Mouse (Mus musculus) frontal cortex, postnatal 10 days (tissue): Measurements from ENCODE around the gene Ski.

ENCODE experiments used
- DNase-seq, 2 experiments: peaks; one replicate each; pipeline ENCODE4 v3.0.0; 2022; ENCODE audit warnings: low spot score in 2 of 2, mixed read lengths in 1 of 2

Gene Ski

DNA sequence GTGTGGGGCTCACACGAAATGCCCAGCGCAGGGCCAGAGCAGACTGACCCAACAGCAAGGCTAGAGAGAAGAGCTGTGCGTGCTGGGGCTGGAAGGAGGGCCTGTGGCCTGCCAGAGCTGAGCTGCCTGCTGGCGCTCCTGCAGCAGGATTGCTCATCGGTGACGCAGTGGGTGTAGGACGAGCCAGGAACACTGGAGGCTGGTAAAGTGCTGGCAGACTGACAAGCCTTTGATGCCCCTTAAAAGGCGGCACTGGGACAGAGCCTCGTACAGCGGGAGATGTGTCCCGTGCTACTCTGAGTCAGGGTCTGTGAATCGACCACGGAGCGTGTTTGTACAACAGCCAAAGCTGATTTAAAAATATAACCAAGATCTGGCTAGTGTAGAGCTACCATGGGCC is 92.4 kb downstream of the Ski start:
- peak; percentile 78 to 83 for DNase-seq

GRCm38 (mm10) chr4:155129132-155129917 is 93.1 kb downstream of the Ski start:
- no peak for DNase-seq

DNA sequence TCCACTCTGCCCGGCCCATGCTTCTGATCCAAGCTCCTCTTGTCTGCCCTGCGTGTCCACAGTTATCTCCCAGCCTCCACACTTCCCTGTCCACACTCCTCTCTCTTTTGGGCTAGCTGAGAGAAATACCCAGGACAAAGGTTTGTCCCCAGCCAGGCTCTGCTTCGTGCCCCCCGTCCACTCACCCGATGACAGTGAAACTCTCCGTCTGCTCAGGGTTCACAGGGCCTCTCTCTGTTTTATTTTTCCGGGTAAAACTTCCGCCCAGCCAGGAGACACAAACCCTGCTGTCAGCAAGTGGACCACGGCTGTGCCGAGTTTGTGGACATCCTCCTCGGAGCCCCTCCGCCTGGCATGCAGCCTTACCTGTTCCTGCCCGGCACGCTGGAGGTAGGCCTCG is 94.0 kb downstream of the Ski start:
- DNase-seq = no peak

GRCm38 (mm10) chr4:155126602-155127372 is 95.6 kb downstream of the Ski start:
- no peak for DNase-seq

- DNase-seq = no peak
These were observed 96.2 kb downstream of the Ski start for GRCm38 (mm10) chr4:155126194-155126593.

GRCm38 (mm10) chr4:155125310-155125709 is 97.1 kb downstream of the Ski start:
- DNase-seq = no peak

DNA sequence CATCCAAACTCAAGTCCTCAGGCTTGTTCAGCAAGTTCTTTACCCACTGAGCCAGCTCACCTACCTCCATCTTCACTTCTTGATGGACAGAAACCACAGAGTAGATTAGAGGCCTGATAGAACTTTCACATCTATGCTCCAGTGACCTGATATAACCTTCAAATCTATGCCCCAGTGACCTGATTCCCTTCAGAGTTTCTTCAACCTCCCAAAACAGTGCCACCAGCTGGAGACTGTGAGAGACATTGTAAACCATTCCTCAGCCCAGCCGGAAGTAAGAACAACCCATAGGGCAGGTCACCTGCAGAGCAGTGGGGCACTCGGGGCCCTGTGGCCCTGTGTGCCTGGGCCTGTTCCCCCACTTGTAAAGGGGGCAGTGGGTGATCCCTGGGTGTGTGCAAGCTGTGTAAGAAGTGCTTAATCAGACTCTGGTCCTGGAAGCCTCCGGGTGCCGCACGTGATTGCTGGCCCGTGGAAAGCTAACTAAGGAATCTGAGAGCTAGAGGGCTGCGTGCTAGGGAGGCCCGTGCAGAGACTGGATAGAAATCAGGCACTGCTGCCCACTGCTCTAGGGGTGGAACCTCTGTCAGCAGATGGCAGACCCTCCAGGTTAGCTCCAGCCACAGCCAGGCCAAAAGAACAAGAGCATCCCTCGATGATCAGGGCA is 98.4 kb downstream of the Ski start:
- no peak for DNase-seq

GRCm38 (mm10) chr4:155122444-155123040 is 99.8 kb downstream of the Ski start:
- peak; percentile 92 to 96 for DNase-seq

- no peak for DNase-seq
These were observed 100.4 kb downstream of the Ski start for GRCm38 (mm10) chr4:155121915-155122443.

DNA sequence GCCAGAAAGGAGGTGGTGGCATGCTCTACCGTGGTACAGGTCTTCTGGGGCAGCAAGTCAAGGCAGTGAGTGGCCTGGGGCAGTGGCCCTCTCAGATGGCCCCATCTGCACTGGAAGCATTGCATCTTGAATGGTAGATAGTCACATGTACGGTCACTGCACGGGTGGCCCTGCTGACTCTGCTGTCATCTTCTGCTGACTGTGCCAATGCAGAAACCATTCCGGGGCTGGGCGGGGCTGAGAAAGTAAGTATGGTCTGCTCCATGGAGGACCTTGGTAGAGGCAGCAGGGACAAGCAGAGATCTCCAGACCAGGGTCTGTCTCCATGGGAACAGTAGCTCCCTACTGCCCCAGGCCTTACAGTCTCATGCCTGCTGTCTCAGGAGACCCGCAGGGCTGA is 101.2 kb downstream of the Ski start:
- DNase-seq = no peak

- DNase-seq = no peak
These were observed 101.8 kb downstream of the Ski start for GRCm38 (mm10) chr4:155120583-155120982.

DNA sequence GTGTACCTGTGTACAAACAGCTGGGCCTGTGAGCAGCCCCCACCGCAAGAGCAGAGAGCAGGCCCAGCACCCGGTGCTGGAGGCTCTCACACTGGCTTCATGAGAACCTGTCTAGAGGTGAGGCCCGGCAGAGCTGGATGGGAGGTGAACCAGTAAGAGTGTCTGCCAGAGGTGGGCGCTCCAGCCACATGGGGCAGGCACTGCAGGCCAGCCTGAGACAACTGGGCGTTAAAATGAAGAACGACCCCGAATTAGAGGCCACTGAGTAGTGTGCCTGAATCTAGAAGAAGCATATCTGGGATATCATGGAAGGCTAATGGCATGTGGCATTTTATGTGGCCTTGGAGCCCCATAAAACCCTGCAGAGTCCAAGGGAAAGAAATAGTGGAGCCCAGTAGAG is 102.4 kb downstream of the Ski start:
- no peak for DNase-seq

GRCm38 (mm10) chr4:155118278-155118677 is 104.1 kb downstream of the Ski start:
- no peak for DNase-seq

- no peak for DNase-seq
These were observed 104.9 kb downstream of the Ski start for GRCm38 (mm10) chr4:155117396-155117978.

DNA sequence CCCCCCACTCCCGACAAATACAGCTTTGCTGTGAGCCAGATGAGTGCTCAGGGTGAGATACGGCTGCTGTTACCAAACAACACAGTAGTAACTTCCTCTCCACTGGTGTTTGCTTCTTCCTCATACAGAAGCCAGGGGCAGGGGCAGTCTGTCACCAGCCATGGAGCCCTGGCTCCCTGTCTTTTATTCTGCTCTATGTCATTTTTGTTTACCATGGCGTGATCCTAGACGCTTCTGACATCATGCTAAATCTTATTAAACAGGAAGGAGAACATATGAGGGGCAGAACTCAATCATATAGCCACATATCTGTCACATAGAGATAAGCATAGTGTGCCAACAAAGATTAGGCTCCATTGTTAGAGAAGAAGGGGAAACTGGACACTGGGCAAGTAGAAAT is 105.8 kb downstream of the Ski start:
- DNase-seq = no peak

GRCm38 (mm10) chr4:155113766-155114410 is 108.5 kb downstream of the Ski start:
- no peak for DNase-seq

GRCm38 (mm10) chr4:155109471-155109870 is 112.9 kb downstream of the Ski start:
- DNase-seq = no peak

DNA sequence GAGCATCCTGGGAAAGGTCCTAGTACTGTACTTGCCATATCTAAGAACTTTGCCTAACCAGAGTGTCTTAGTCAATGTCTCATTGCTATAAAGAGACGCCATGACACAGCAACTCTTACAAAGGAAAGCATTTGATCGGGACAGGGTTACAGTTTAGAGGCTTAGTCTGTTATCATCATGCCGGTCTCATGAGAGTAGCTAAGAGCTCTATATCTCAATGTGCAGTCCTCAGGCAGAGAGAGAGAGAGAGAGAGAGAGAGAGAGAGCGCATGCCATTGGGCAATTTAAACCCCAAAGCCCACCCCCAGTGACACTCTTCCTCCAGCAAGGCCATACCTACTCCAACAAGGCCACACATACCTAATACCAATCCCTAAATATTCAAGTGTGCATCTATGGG is 114.5 kb downstream of the Ski start:
- no peak for DNase-seq
